Mouse (Mus musculus) liver (tissue): ENCODE measurements around the gene Nfib.

Experiments
- DNase-seq: peaks from one replicate; pipeline ENCODE4 v3.0.0-alpha.2; 2020; ENCODE audit warnings: mixed read lengths

Nfib gene

GRCm38 (mm10) chr4:82686037-82686436 lies 19.5 kb downstream of the Nfib start:
- DNase-seq = no peak

GRCm38 (mm10) chr4:82684088-82684715 lies 21.3 kb downstream of the Nfib start:
- no peak for DNase-seq

DNA sequence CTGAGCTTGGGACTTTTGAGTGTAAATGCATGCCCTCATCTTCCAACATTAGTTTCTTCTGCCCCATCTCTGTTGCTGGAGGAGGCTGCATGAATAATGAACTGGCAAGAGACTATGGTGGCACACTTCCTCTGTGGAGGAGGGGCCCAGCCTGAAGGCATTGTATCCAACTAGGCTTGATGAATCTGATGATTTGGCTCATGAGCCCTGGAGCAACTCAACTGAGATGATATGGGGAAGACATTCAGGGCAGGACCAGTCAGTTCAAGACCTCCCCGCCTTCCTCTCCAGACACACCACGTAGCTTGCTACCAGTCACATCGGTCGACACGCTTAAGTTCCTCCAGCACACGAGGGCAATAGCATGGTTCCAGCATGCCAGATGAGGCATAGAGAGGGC lies 22.0 kb downstream of the Nfib start:
- DNase-seq = no peak

GRCm38 (mm10) chr4:82676104-82676503 lies 29.4 kb downstream of the Nfib start:
- no peak for DNase-seq

- DNase-seq = no peak
These were observed 38.2 kb downstream of the Nfib start for GRCm38 (mm10) chr4:82667271-82667872.

DNA sequence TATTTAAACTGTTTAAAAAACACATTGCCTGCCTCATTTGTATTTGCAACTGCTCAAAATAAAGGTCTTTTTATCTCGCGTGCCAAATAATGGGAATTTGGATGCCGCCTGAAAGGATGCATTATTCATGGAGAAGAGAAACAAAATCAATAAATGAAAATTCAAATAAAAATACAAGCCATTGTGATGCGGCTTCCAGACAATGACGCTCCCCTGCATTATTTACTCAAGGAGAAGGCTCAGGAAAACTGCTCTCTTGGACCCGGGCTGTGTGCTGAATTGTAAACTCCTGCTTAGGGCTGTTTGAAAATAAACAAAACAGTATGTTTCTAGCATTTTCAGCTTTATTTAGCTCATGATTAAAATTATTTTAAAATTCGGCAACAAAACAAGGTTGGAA lies 41.1 kb downstream of the Nfib start:
- DNase-seq = no peak

DNA sequence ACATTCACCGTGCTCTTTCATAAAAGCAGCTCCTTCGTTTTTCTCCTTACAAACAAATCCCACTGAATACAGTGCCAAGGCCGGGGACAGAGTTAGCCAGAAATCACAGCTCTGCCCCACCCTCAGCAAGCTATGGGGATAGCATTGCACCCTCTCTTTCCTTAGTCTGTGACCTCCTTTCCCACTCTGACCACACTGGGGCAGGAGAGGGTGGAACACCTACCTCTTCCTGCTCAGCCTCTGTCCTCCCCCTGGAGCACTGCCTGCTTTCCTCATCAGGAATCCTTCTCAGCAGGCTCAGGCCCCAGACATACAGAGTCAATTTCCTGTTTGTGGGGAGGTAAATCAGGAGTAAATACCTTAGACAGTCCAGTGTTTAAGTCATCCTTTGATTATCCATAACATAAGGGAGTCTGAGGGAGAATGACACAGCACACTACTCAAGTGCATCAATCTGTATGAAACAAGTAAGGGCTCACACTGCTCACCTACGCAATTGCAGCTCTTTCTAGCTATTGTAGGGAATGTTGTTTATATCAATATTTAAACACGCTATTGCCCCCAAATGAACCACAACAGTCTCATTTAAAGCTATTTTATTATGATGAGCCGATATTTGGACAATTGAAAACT lies 41.7 kb downstream of the Nfib start:
- DNase-seq = no peak

GRCm38 (mm10) chr4:82662626-82663025 lies 42.9 kb downstream of the Nfib start:
- DNase-seq = no peak

- DNase-seq = no peak
These were observed 43.3 kb downstream of the Nfib start for GRCm38 (mm10) chr4:82662222-82662621.

- DNase-seq = no peak
These were observed 44.3 kb downstream of the Nfib start for GRCm38 (mm10) chr4:82661215-82661614.

DNA sequence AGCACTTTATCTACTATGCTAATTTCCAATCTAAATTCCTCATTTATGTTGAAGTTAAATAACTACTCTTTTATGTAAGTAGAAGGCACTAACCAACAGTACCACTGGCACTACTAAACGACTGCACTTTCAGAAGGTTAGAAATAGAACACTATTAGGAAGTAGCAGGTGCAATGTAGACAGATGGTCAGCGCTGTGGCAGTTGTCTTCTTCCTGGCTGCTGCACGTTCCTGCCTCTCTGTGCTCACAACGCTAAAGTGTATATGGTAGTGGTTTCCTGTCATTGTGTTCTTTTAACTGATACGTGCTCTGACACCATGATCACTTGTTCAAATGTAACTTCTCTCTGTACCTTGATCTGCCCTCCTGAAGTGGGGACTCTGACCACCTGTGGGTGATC lies 59.9 kb downstream of the Nfib start:
- DNase-seq = no peak

DNA sequence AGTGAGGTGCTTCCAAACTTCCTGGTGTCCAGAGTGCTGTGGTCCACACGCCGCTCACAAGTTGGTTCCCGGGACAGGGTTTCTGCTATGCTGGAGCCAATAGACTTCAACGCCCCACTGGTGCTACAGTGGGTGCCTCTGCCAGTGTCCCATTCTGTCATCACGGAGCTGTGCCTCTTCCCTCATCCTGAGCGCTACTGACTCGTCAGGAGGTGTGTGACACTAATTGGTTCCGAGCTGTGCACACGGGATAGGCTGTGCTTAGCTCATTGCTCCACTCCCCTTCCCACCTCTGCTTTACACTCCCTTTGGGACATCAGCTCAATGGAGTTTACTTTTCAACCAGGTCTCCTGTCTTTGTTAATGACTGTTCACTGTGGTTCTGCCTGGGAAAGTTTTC lies 60.8 kb downstream of the Nfib start:
- no peak for DNase-seq

- no peak for DNase-seq
These were observed 61.8 kb downstream of the Nfib start for GRCm38 (mm10) chr4:82643734-82644085.

DNA sequence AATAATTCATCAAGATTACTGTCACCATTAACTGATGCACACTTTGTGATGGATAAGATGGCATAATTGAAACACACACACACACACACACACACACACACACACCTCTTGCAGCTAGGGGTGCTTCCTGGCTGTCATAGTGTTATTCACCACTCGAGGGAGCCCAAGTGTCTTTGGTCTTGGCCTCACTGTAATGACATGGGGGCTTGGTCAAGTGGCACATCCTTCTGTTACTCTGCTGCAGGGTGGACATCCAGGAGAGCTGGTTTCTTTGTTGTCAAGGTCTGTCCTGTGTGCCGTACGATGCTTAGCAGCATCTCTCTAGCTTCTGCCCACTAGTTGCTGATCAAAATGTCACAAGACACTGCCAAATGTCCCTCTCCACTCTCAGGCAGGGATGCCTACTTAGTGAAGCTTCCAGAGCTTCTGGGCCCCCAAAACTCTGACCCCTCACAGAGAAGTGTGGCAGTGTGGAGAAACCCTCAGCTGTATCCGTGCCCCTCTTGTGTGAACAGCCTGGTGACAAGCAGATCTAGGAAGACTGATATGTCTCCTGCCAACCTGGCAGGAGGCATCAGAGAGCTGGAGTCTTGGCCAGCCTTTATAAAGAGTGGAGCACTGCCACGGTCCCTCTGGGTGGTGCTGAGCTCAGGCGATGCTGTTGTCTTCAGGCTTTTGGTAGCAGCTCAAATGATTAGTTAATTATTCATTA lies 62.4 kb downstream of the Nfib start:
- no peak for DNase-seq

- no peak for DNase-seq
These were observed 64.4 kb downstream of the Nfib start for GRCm38 (mm10) chr4:82641066-82641680.

DNA sequence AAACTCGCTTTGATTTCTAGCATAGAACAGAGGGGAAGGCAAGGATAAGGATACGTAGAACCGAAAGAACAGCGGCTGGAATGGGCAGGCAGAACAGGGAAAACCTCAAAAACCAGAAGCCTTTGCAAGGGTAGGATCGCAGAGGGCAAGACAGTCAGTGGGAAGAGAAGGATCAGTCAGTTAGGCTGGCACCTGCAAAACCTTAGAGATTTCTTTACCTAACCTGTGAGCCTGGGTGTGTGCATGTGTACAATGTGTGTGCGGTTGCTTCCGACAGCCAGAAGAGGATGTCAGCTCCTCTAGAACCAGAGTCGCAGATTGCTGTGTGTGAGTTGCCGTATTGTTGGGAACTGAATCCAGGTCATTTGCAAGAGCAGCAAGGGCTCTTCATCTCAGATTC lies 67.3 kb downstream of the Nfib start:
- no peak for DNase-seq

DNA sequence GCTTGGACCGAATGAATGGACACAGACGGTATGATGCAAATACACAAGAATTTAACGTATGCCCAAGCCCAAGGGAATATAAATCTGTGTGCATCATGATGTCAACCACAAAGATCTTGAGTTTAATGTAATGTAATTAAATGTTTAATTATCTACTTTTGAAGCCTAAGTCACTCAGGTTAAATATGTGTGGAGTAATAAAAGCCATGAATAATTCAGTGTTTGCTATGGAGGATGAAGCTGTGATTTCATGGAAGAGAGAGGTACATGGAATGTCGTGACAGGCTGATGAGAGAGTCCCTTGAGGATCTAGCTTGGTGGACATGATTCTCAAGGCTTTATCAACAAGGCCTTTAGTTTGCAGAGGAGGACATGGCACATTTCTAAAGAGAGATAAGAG lies 67.9 kb downstream of the Nfib start:
- DNase-seq = no peak

- DNase-seq = no peak
These were observed 68.9 kb downstream of the Nfib start for GRCm38 (mm10) chr4:82636658-82637057.

GRCm38 (mm10) chr4:82635881-82636280 lies 69.7 kb downstream of the Nfib start:
- DNase-seq = no peak

DNA sequence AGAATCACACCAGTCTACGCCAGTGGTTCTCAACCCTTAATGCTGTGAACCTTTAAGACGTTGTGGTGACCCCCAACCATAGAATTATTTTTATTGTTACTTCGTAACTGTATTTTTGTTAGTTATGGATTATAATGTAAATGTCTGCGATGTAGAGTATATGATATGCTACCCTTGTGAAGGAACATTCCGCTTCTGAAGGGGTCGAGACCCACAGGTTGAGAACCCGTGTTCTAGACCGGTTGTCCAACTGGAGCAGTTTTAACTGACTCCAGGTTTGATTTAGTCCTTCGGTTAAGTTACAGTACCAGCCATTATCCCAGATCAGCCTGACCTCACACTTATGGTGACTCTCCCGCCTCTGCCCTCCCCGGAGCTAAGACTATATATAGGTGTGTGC lies 70.4 kb downstream of the Nfib start:
- DNase-seq = no peak

- DNase-seq = no peak
These were observed 71.2 kb downstream of the Nfib start for GRCm38 (mm10) chr4:82634365-82634764.

DNA sequence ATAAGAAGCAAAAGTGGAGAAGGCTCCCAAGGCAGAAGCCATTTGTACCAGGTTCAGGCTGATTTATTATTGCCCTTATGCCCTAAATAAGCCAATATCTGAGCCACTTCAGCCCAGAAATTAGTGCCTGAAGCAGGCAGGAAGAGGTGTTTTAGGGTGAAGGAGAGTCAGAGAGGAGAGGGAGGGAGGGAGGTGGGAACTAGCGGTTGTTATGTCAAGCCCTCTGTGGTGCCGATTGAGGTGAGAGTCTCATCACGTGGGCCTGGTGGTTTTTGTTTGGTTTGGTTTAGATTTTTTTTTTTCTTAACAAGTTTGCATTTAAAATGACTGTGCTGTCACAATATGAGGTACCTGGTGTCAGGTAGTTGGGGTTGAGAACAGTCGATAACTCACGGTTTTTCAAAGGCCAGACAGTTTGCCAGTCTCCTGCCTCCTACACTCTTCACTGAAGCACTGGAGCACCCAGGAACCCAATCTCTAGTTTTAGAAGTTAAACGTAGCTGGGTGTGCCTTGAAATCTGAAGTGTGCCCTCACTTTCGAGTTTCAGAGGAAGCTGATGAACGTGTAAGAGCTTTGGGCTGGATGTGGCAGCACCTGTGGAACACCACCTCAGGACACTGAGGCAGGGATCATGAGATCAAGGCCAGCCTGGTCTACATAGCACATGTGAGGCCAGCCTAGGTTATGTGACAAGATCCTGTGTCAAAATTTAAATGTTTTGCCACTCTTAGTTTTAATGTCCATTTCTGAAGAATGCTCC lies 81.1 kb downstream of the Nfib start:
- DNase-seq = no peak

- no peak for DNase-seq
These were observed 81.7 kb downstream of the Nfib start for GRCm38 (mm10) chr4:82623835-82624234.
